Mouse (Mus musculus): ENCODE measurements around the gene Olfr894.
"Not testable (repeated sequence)": the region's sequence is repeated elsewhere in the genome, so short reads cannot be mapped to it uniquely, and the experiment has no call there.

The Olfr894 gene

GRCm38 (mm10) chr9:38217755-38218154 is at the start of gene Olfr894:
Olfr894 (plus strand) TSS chr9:38218055.
- no peak for DNase-seq (ENCODE audit: low spot score in 2 of 2)

GRCm38 (mm10) chr9:38168341-38168740 is 49.5 kb upstream of the Olfr894 start:
- not testable (repeated sequence) for DNase-seq (ENCODE audit: low spot score in 2 of 2)

- DNase-seq (ENCODE audit: low spot score in 2 of 2), result no peak
Measured at GRCm38 (mm10) chr9:38180721-38181120, 37.1 kb upstream of the Olfr894 start, which contains the start of gene Olfr891. Olfr891 (minus strand) TSS chr9:38180821.

- no peak for DNase-seq (ENCODE audit: low spot score in 2 of 2)
Measured at GRCm38 (mm10) chr9:38208065-38208464, 9.8 kb upstream of the Olfr894 start, which contains the start of gene Olfr893. Olfr893 (plus strand) TSS chr9:38208365.

DNA sequence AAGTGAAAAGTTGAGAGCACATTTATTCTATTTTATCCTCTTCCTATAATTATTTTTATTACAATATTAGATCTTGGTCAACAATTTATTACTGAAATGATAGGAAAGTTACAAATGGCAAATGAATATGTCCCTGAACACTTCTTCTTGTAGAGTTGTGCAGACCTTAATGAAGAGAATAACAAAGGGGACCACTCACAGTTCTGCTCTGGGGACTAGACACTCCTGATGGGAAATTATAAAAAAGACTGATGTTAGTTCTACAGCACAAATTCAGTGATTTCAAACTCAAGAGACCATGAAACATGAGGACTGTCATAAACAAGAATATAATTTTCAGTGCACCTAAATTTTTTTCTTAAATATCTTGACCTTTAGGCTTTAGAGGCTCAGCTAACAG is 34.6 kb downstream of the Olfr894 start, which contains the start of gene Olfr143:
TSS of gene Olfr143 (plus strand) at position 301 of the 400 bp plus-strand sequence.
- DNase-seq (ENCODE audit: low spot score in 2 of 2), result no peak

DNA sequence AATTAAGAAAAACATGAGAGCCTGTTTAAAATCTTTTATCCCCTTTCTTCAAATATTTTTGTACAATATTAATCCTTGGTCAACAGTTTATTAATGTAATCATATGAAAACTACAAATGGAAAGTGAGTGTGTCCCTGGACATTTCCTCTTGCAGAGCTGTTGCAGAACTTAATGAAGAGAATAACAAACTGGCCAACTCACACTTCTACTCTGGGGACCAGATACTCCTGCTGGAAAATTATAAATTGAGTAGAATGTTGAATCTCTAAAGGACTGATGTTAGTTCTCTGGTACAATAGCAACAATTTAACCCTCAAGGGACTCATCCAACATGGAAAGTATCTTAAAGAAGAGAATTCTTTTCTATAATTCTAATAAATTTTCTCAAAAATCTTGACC is 49.7 kb downstream of the Olfr894 start, which contains the start of gene Olfr895:
TSS of gene Olfr895 (plus strand) at position 301 of the 400 bp plus-strand sequence.
- DNase-seq (ENCODE audit: low spot score in 2 of 2), result no peak

All from thymus, postnatal 10 days (tissue).